Mouse (Mus musculus) liver, postnatal 0 days (tissue): Measurements from ENCODE around the gene Akap12.

Experiments
- CTCF ChIP-seq: sonication (generic); IDR thresholded peaks from 2 replicates; pipeline ENCODE4 v1.5.1; 2016; ENCODE audit warnings: antibody characterized with exemption, low read depth
- EP300 ChIP-seq: IDR thresholded peaks from 2 replicates; pipeline ENCODE4 v1.6.1; 2016; ENCODE audit warnings: antibody characterized with exemption, low read depth, mild to moderate bottlenecking

GRCm38 (mm10) chr10:4253613-4254012, 12.6 kb upstream of the Akap12 start:
- no peak for TF ChIP-seq CTCF
- TF ChIP-seq EP300, result no peak
